Mouse (Mus musculus) B cell, adult 62 days (primary cell): ENCODE measurements around the gene Gtsf1. TPM values are rescaled to one million over a fixed set of nuclear protein-coding genes. Genes with fewer than 3 reads are reported as not detected.

ENCODE experiments used
- total RNA-seq: library from RNA; stranded (reverse); gene quantifications from 4 replicates; pipeline ENCODE4 v1.2.4, GENCODE M21; 2023

The Gtsf1 gene
- not detected in 4 replicates for total RNA-seq

GRCm38 (mm10) chr15:103430241-103430640 lies at the start of gene Gtsf1:
TSS of gene Gtsf1 (minus strand) at chr15:103430470.

DNA sequence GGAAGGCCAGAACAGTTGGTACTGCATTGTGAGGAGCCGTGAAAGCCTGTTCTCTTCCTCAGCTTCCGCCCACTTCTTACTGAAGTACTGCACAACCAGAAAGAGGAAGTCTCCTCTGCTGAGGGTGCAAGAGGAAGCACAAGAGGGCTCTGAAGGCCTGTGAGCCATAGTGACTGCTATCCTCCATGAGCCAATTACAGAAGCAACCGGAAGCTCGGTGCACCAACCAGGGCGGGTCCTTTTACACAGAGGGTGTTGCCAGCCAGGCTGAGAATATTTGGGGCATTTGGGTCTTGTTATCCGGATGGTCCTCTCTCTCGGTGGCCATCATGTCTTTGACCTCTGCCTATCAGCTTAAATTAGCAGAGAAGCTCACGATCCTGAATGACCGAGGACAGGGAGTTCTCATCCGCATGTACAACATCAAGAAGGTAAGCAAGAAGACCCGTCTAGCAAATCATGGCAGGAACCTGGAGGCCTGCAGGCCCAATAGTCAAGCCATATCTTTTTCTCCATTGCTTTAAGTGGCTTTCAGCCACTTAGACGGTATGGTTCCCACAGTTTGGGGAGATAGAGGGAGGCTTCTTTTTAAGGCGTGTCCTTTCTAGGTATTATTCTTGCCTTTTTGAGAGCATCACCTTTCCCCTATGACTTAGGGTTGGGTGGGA lies 23.4 kb upstream of the Gtsf1 start, which contains the start of gene Nckap1l:
TSS of gene Nckap1l (plus strand) at position 244 of the 668 bp plus-strand sequence.

GRCm38 (mm10) chr15:103448369-103448768 lies 18.1 kb upstream of the Gtsf1 start, which contains the start of gene Gtsf2:
TSS of gene Gtsf2 (minus strand) at chr15:103448469.

GRCm38 (mm10) chr15:103366376-103367149 lies 63.7 kb downstream of the Gtsf1 start, which contains the start of gene Itga5:
TSS of gene Itga5 (minus strand) at chr15:103366763.

Other genes starting within 250 kb of the Gtsf1 start
- 32.2 to 34.6 TPM (median 33.5 TPM) in 4 replicates for gene Cbx5, start 190.7 kb downstream of the Gtsf1 start, total RNA-seq
- 575 to 644 TPM (median 612 TPM) in 4 replicates for gene Hnrnpa1, start 190.0 kb downstream of the Gtsf1 start, total RNA-seq
- 0.49 to 1.3 TPM in 2 of 4 replicates, not detected in the others for gene Nfe2, start 172.1 kb downstream of the Gtsf1 start, total RNA-seq
- 73.8 to 84.0 TPM (median 78.4 TPM) in 4 replicates for gene Copz1, start 157.8 kb downstream of the Gtsf1 start, total RNA-seq
- gene Gpr84, start 119.9 kb downstream of the Gtsf1 start, total RNA-seq: not detected in 4 replicates
- 20.9 to 25.5 TPM (median 24.3 TPM) in 4 replicates for gene Zfp385a, start 90.4 kb downstream of the Gtsf1 start, total RNA-seq
- gene Itga5, start 63.7 kb downstream of the Gtsf1 start, total RNA-seq: 0.37 to 0.75 TPM (median 0.56 TPM) in 3 of 4 replicates, not detected in the other
- gene Gtsf2, start 18.0 kb upstream of the Gtsf1 start, total RNA-seq: not detected in 4 replicates
- gene Nckap1l, start 23.3 kb upstream of the Gtsf1 start, total RNA-seq: 259 to 267 TPM (median 264 TPM) in 4 replicates
- gene Pde1b, start 72.6 kb upstream of the Gtsf1 start, total RNA-seq: 48.1 to 56.0 TPM (median 52.4 TPM) in 4 replicates
- gene Ppp1r1a, start 107.5 kb upstream of the Gtsf1 start, total RNA-seq: not detected in 4 replicates
- gene Glycam1, start 134.6 kb upstream of the Gtsf1 start, total RNA-seq: not detected in 4 replicates